Comparison of ENCODE assay signal across 9 mouse cellular contexts in the genomic region with DNA sequence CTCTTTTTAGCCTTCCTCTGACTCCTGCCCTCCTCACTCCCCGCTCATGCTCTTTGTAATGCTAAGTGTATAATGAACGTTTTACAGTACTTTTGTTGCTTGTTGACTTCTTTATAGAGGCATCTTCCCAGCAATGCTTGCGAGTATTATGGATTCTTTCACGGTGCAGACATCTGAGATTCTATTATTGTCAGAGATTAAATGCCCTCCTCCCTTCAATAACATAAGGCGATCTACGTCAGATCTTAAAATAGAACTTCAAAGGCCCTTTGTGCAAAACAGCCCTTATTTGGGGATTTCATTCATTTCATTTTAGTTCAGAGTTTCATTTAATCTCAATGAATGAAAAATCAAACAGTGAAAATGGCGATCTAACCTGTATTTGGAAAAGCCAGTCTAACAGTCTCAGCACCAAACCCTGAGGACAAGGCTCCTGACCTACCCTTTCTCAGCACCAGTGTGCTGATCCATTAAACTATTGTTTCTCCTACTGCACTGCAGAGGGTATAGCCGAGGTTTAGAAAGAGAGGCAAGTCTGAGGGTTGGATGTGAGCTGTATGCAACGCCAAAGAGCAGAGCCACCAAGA.
DNase-seq lines count a peak whose midpoint lies in the region; ATAC-seq and TF ChIP-seq lines count a peak whose summit lies in the region.
"Had no signal": no experiment of that assay in that cellular context is flagged by ENCODE, and none has a peak within 500 bp of the region (broad histone marks: within the 10 kb centered on the region; RNA-seq: fewer than 3 reads in every experiment).

No protein-coding gene starts in this region.

- DNase-seq in heart, adult 2 months: no peak
- DNase-seq in heart, postnatal 10 days: no peak
- DNase-seq in thymus, postnatal 25 days: peak; percentile 8
- no peak for DNase-seq in thymus, postnatal 10 days (ENCODE audit: low spot score in 2 of 2)
- no peak for DNase-seq in limb, embryonic 14.5 days (ENCODE audit: low spot score)
- no peak for DNase-seq in cerebellum, adult 9-10 months

- TF ChIP-seq EP300 in heart, adult 2 months (IDR thresholded peaks at IDR 0.05; ENCODE audit: insufficient read depth, low read depth, low read length): no peak

- H3K4me3 ChIP-seq in heart, adult 2 months: peak overlapping the region; percentile 53
- H3K4me3 ChIP-seq in limb, embryonic 14.5 days (replicated peaks; ENCODE audit: low read length): peak overlapping the region; percentile 47

- H3K36me3 ChIP-seq in heart, adult 2 months (ENCODE audit: control insufficient read depth, insufficient read depth, low read length): peaks cover 2% of the 10 kb centered on the region; the same call in 1 of the 2 replicates
- H3K36me3 ChIP-seq in limb, embryonic 14.5 days (ENCODE audit: control insufficient read depth, insufficient read depth, low read length): no peaks in the 10 kb centered on the region

- peak; percentile 14; the same call in 1 of the 2 replicates for ATAC-seq in limb, embryonic 14.5 days (ENCODE audit: low FRiP score, low read depth)
- ATAC-seq in neutrophil, adult 5-6 weeks (ENCODE audit: extremely low read depth, insufficient number of reproducible peaks, low FRiP score, poor library complexity, severe bottlenecking): peak; percentile 21; the same call in 1 of the 2 replicates
- ATAC-seq in monocyte, adult 5-6 weeks (replicated peaks; ENCODE audit: insufficient number of reproducible peaks, low FRiP score, low TSS enrichment, poor library complexity, severe bottlenecking): no peak

- H3K4me2 ChIP-seq in limb, embryonic 14.5 days (replicated peaks; ENCODE audit: low read depth, low read length, severe bottlenecking): peak overlapping the region; percentile 56

- no peaks in the 10 kb centered on the region for H3K9me3 ChIP-seq in limb, embryonic 14.5 days (ENCODE audit: control insufficient read depth, low read length)

- no peaks in the 10 kb centered on the region for H3K79me2 ChIP-seq in heart, adult 2 months (replicated peaks; ENCODE audit: control insufficient read depth, insufficient read depth, low read length)

- H3K9ac ChIP-seq in heart, adult 2 months (ENCODE audit: low read depth, low read length): peak overlapping the region; percentile 59
- H3K9ac ChIP-seq in limb, embryonic 14.5 days (ENCODE audit: low read depth, low read length, severe bottlenecking): peak overlapping the region; percentile 53

- no peak for TF ChIP-seq POLR2A in heart, adult 2 months (IDR thresholded peaks at IDR 0.05; ENCODE audit: insufficient read depth, low read depth, low read length)
- no peak for TF ChIP-seq POLR2A in limb, embryonic 14.5 days (IDR thresholded peaks at IDR 0.05; ENCODE audit: borderline replicate concordance, extremely low read depth, insufficient read depth, insufficient read length)

- no peak for TF ChIP-seq CTCF in heart, adult 2 months (IDR thresholded peaks at IDR 0.05)

- no peaks in the 10 kb centered on the region for H3K27me3 ChIP-seq in heart, adult 2 months (ENCODE audit: control insufficient read depth, insufficient read depth, low read length)
- no peaks in the 10 kb centered on the region for H3K27me3 ChIP-seq in limb, embryonic 14.5 days (ENCODE audit: control insufficient read depth, insufficient read depth, low read length)
- H3K27me3 ChIP-seq: CH12.LX had no signal

- WGBS in heart, adult 2 months: 4% methylated on average over 9 of the region's 9 CpGs
- 2% methylated on average over 9 of the region's 9 CpGs for WGBS in limb, embryonic 14.5 days

- H3K4me1 ChIP-seq in heart, adult 2 months (ENCODE audit: control insufficient read depth, insufficient read depth, low read length): peaks cover 2% of the 10 kb centered on the region
- H3K4me1 ChIP-seq in limb, embryonic 14.5 days (ENCODE audit: control insufficient read depth, insufficient read depth, low read length): peaks cover 6% of the 10 kb centered on the region; the same call in 1 of the 2 replicates

- intact Hi-C loops in heart, adult 2 months (cut with DNase I): no loop called here
- intact Hi-C loops in heart, postnatal 10 days (cut with DNase I): loop anchor here (5.0 kb wide), 1 partner anchor 829 kb away; the partner anchor contains the start of gene Ube3a

- peak overlapping the region; percentile 80 for H3K27ac ChIP-seq in heart, adult 2 months
- peak overlapping the region; percentile 88 for H3K27ac ChIP-seq in limb, embryonic 14.5 days (replicated peaks; ENCODE audit: low read depth, low read length)
